Mouse (Mus musculus): Measurements from ENCODE around the gene Hes5. TPM values are rescaled to one million over a fixed set of nuclear protein-coding genes. Genes with fewer than 3 reads are reported as not detected.

Gene Hes5
- polyA plus RNA-seq, 2 experiments = 0.04 TPM; not detected in 1

DNA sequence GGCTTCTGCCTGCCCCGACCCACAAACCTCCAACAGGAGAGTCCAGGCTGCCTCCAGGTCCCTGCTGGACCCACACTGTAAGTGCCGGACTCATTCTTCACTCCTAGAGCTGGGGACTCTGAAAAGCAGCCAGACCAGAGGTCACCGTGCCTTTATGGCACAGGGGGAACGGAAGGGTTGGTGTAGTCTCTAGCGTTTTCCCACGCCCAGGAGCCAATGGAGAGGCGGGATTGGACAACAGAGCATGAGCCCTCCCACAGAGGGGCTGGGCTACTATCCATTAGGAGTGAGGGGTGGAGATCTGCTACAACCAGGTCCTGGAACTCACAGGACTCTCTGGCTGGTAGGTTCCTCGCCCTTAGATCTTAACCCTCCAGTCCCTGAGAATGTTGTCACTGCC, 14.4 kb upstream of the Hes5 start:
- H3K4me3 ChIP-seq (ENCODE audit: insufficient read depth in 1 of 2, low read depth in 2 of 2, low read length in 2 of 2) = no peak overlapping the region
- TF ChIP-seq EP300 (IDR thresholded peaks at IDR 0.05; ENCODE audit: low read depth) (no peak), CTCF (IDR thresholded peaks at IDR 0.05; ENCODE audit: low read depth) (no peak)
- ATAC-seq (ENCODE audit: insufficient read depth) (peak; percentile 21; the same call in 1 of the 2 replicates), DNase-seq (ENCODE audit: low read depth in 3 of 3, low spot score in 3 of 3) (no peak)
- 6% methylated on average over 8 of the region's 8 CpGs for WGBS (ENCODE audit: insufficient replicate concordance)
- peak overlapping the region; percentile 32; the same call in 1 of the 2 replicates for H3K4me2 ChIP-seq (ENCODE audit: low read depth)
- H3K4me1 ChIP-seq (replicated peaks; ENCODE audit: control insufficient read depth in 2 of 2, insufficient read depth in 2 of 2, low read length in 1 of 2) = peaks cover 5 to 7% of the 10 kb centered on the region in 2 experiments
- H3K9ac ChIP-seq (replicated peaks) = no peak overlapping the region
- no peaks in the 10 kb centered on the region for H3K9me3 ChIP-seq (ENCODE audit: control insufficient read depth, low read length)
- peaks cover 30% of the 10 kb centered on the region for H3K27me3 ChIP-seq (ENCODE audit: control insufficient read depth, insufficient read depth, low read length)
- H3K36me3 ChIP-seq (replicated peaks; ENCODE audit: control insufficient read depth, insufficient read depth, low read depth) = no peaks in the 10 kb centered on the region
- no peak overlapping the region for H3K27ac ChIP-seq

DNA sequence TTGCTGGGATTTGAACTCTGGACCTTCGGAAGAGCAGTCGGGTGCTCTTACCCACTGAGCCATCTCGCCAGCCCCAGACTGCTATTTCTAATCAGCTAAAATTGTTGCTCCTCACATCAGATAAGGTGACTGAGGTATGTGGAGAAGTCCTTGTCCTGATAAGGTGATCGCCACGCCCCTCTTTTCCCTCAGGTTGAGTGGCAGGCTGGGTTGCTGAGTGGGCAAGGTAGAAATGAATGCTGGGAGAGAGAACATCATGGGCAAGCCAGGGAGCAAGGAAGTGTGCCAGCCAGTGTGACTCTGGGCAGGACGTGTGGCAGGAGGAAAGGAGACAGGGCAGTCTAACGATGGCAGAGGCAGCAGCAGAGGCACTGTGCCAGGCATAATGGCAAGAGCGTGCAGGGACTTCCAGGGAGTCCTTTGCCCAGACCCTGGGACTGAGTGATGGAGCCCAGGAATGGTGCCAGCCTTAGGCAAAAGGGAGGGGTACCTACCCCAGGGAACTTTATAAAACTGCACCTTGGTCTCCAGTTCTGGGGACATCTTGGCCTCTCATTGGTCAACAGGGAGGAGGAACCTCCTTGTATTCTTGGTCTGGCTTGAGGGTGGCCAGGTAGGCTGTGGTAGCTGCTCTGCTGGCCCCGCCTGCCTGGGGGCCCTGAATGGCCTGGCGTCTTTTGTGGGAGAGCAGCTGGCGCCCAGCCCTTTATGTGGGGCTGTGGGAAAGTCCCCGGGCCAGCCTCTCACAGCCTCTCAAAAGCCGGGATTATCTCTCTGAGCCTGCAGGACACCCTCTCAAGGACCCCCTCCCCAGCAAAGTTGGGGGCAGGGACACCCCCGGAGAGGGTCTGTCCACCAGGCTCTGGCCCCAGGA, 12.4 kb upstream of the Hes5 start:
- Histone ChIP-seq H3K4me3 (ENCODE audit: insufficient read depth in 1 of 2, low read depth in 2 of 2, low read length in 2 of 2) (no peak overlapping the region), H3K4me2 (ENCODE audit: low read depth) (no peak overlapping the region), H3K27me3 (ENCODE audit: control insufficient read depth, insufficient read depth, low read length) (peaks cover 50% of the 10 kb centered on the region), H3K4me1 (replicated peaks; ENCODE audit: control insufficient read depth in 2 of 2, insufficient read depth in 2 of 2, low read length in 1 of 2) (peaks cover 5 to 7% of the 10 kb centered on the region in 2 experiments), H3K9ac (replicated peaks) (no peak overlapping the region), H3K36me3 (replicated peaks; ENCODE audit: control insufficient read depth, insufficient read depth, low read depth) (no peaks in the 10 kb centered on the region), H3K27ac (no peak overlapping the region), H3K9me3 (ENCODE audit: control insufficient read depth, low read length) (no peaks in the 10 kb centered on the region)
- no peak for ATAC-seq (ENCODE audit: insufficient read depth)
- DNase-seq (ENCODE audit: low read depth in 3 of 3, low spot score in 3 of 3) = no peak
- TF ChIP-seq EP300 (IDR thresholded peaks at IDR 0.05; ENCODE audit: low read depth) (no peak), CTCF (IDR thresholded peaks at IDR 0.05; ENCODE audit: low read depth) (no peak)
- 41% methylated on average over 14 of the region's 14 CpGs for WGBS (ENCODE audit: insufficient replicate concordance)

DNA sequence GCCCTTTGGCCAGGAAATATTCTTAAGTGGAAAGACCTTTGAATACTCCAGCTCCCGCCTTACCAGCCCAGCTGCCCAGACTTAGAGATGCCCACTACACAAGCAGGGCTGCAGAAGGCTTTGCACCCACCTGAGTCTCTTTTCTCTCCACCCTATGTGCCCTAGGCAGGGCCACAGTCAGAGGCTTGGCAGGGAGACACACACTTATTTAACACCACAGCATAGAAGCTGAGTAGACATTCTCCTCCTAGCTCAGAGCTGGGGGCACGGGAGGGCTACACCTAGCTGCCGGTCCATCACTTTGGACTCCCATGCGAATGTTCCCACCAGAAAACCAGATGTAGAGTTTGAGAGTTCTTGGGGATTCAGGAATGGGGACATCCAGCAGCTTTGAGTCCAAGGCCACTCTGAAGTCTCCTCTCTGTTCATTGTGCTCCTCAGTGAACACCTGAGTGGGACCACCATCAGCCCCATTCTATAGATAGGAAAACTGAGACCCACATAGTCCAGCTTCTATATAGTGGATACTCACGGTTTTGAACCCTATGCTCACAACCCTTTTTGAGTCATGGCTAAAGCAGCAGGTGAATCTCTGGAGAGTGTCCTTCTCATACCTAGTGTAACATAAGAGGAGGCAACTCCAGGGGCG, 11.7 kb upstream of the Hes5 start:
- ATAC-seq (ENCODE audit: insufficient read depth) (no peak), DNase-seq (ENCODE audit: low read depth in 3 of 3, low spot score in 3 of 3) (no peak)
- Histone ChIP-seq H3K9me3 (ENCODE audit: control insufficient read depth, low read length) (no peaks in the 10 kb centered on the region), H3K4me1 (replicated peaks; ENCODE audit: control insufficient read depth in 2 of 2, insufficient read depth in 2 of 2, low read length in 1 of 2) (peaks cover under 1 to 3% of the 10 kb centered on the region in 2 experiments), H3K4me3 (ENCODE audit: insufficient read depth in 1 of 2, low read depth in 2 of 2, low read length in 2 of 2) (no peak overlapping the region), H3K36me3 (replicated peaks; ENCODE audit: control insufficient read depth, insufficient read depth, low read depth) (no peaks in the 10 kb centered on the region), H3K27me3 (ENCODE audit: control insufficient read depth, insufficient read depth, low read length) (peaks cover 57% of the 10 kb centered on the region), H3K4me2 (ENCODE audit: low read depth) (no peak overlapping the region), H3K9ac (replicated peaks) (no peak overlapping the region), H3K27ac (no peak overlapping the region)
- no peak for TF ChIP-seq CTCF (IDR thresholded peaks at IDR 0.05; ENCODE audit: low read depth)
- no peak for TF ChIP-seq EP300 (IDR thresholded peaks at IDR 0.05; ENCODE audit: low read depth)
- 51% methylated on average over 6 of the region's 6 CpGs for WGBS (ENCODE audit: insufficient replicate concordance)

DNA sequence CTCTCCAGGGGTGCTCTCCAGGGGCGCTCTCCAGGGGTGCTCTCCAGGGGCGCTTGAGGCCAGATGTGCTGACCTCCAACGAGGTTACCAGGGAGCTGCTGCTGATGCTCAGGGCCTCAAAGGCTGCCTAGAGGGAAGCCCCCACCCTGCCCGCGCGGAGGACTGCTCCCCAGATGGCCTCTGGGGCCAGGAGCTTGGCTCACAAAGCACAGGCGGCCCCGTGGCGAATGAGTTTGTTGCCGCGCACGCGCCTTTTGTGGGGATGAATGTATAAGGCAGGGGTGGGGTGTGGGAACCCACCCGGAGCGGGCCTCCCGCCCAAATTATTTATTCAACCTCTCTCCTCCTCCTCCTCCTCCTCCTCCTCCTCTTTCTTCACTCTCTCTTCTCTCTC, 11.1 kb upstream of the Hes5 start:
- 0 out of 4 replicates have a peak, but pooled peaks cover 0 to 2% of the 10 kb centered on the region in 2 experiments for H3K4me1 ChIP-seq (replicated peaks; ENCODE audit: control insufficient read depth in 2 of 2, insufficient read depth in 2 of 2, low read length in 1 of 2)
- H3K36me3 ChIP-seq (replicated peaks; ENCODE audit: control insufficient read depth, insufficient read depth, low read depth) = no peaks in the 10 kb centered on the region
- H3K9me3 ChIP-seq (ENCODE audit: control insufficient read depth, low read length) = no peaks in the 10 kb centered on the region
- 14% methylated on average over 16 of the region's 16 CpGs for WGBS (ENCODE audit: insufficient replicate concordance)
- DNase-seq (ENCODE audit: low read depth in 3 of 3, low spot score in 3 of 3) (no peak), ATAC-seq (ENCODE audit: insufficient read depth) (no peak)
- TF ChIP-seq EP300 (IDR thresholded peaks at IDR 0.05; ENCODE audit: low read depth) (no peak), CTCF (IDR thresholded peaks at IDR 0.05; ENCODE audit: low read depth) (no peak)
- H3K27me3 ChIP-seq (ENCODE audit: control insufficient read depth, insufficient read depth, low read length) = peaks cover 62% of the 10 kb centered on the region
- H3K4me2 ChIP-seq (ENCODE audit: low read depth) = no peak overlapping the region
- no peak overlapping the region for H3K9ac ChIP-seq (replicated peaks)
- no peak overlapping the region for H3K27ac ChIP-seq
- no peak overlapping the region for H3K4me3 ChIP-seq (ENCODE audit: insufficient read depth in 1 of 2, low read depth in 2 of 2, low read length in 2 of 2)
